Mouse (Mus musculus): ENCODE data around the gene Map3k5.

Gene Map3k5

GRCm38 (mm10) chr10:20185806-20186205, 251.5 kb downstream of the Map3k5 start:
- no peak for DNase-seq (ENCODE audit: low read depth in 1 of 2, low spot score in 2 of 2)

- DNase-seq (ENCODE audit: low read depth in 1 of 2, low spot score in 2 of 2), result no peak
Observed at GRCm38 (mm10) chr10:20186800-20187273, 252.6 kb downstream of the Map3k5 start.

GRCm38 (mm10) chr10:20190139-20190747, 256.0 kb downstream of the Map3k5 start:
- DNase-seq (ENCODE audit: low read depth in 1 of 2, low spot score in 2 of 2), result no peak

All from monocyte, adult 2 months (primary cell).